ENCODE assay signal across 14 mouse cellular contexts in genomic region chr2:110302261-110302660, GRCm38 (mm10). TPM values are rescaled to one million over a fixed set of nuclear protein-coding genes. Genes with fewer than 3 reads are reported as not detected.
"Had no signal": no experiment of that assay in that cellular context is flagged by ENCODE, and none has a peak within 500 bp of the region (broad histone marks: within the 10 kb centered on the region; RNA-seq: fewer than 3 reads in every experiment).

No protein-coding gene starts in this region.

- H3K36me3 ChIP-seq: limb, embryonic 12.5 days; lung, embryonic 15.5 days; midbrain, embryonic 15.5 days; neural tube, embryonic 13.5 days had no signal

- H3K4me2 ChIP-seq: limb, embryonic 12.5 days; liver, embryonic 11.5 days; lung, embryonic 15.5 days; midbrain, embryonic 11.5 days; midbrain, embryonic 15.5 days; neural tube, embryonic 13.5 days had no signal

- DNase-seq: kidney, adult 2 months; kidney, postnatal 10 days; lung, postnatal 14 days; right cerebral cortex, postnatal 14 days; thymus, postnatal 4 days had no signal

- H3K9ac ChIP-seq: limb, embryonic 12.5 days; lung, embryonic 15.5 days; midbrain, embryonic 15.5 days; neural tube, embryonic 13.5 days had no signal

- H3K9me3 ChIP-seq: limb, embryonic 12.5 days; lung, embryonic 15.5 days; megakaryocyte, embryonic 14.5 days; midbrain, embryonic 15.5 days; neural tube, embryonic 13.5 days had no signal

- H3K27ac ChIP-seq: limb, embryonic 12.5 days; lung, embryonic 15.5 days; macrophage; midbrain, embryonic 15.5 days; neural tube, embryonic 13.5 days; stomach, postnatal 0 days had no signal

- H3K27me3 ChIP-seq: limb, embryonic 12.5 days; lung, embryonic 15.5 days; megakaryocyte, embryonic 14.5 days; midbrain, embryonic 15.5 days; neural tube, embryonic 13.5 days had no signal

- ATAC-seq: midbrain, embryonic 15.5 days had no signal

- H3K4me3 ChIP-seq: limb, embryonic 12.5 days; lung, embryonic 15.5 days; midbrain, embryonic 15.5 days; neural tube, embryonic 13.5 days had no signal

- H3K4me1 ChIP-seq: midbrain, embryonic 15.5 days; neural tube, embryonic 13.5 days had no signal

RNA-seq across cellular contexts. Expression of gene Bbox1, which starts 12.1 kb away (rescaled TPM):
- polyA plus RNA-seq: macrophage; midbrain, embryonic 11.5 days; neural tube, embryonic 13.5 days had no signal
